Mouse (Mus musculus) spleen, postnatal 0 days (tissue): Measurements from ENCODE around the gene Dnlz. TPM values are rescaled to one million over a fixed set of nuclear protein-coding genes. Genes with fewer than 3 reads are reported as not detected.

Experiments used
- polyA plus RNA-seq: library from polyadenylated mRNA; unstranded; fragments of >200 nt; fragmentation: Nextera tagmentation; extraction: Ambion mirVana; gene quantifications from 2 replicates; pipeline ENCODE4 v1.2.1, GENCODE M21; 2015

Gene Dnlz
- 8.7 and 10.4 TPM in 2 replicates for polyA plus RNA-seq

GRCm38 (mm10) chr2:26351358-26352290 lies at the start of gene Dnlz:
Gene Dnlz (minus strand): TSS chr2:26352110.

DNA sequence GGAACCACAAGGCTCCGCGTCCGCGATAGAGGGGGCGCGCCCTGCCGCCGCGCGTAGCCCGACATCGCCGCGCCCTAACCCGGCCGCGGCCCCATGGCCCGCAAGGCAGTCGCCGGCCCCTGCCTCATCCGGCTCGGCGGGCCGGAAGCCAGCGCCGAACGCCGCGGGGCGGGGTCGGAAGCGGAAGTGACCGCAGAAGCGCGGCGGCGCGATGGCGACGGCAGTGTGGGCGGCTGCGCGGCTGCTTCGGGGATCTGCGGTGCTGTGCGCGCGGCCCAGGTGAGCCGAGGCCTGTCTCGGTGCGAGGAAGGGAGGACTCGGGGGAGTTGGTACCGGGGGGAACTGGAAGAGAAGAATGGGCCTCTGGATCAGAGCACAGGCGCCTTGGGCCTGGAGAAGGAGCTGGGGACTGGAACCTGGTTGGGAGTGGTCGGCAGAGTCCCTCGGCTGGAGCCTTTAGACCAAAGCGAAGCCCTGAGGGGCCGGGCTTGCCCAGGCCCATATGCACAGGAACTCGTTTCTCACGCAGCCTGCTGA lies 37.3 kb upstream of the Dnlz start, which contains the start of the genes Entr1 and Pmpca:
TSS of gene Entr1 (minus strand) at position 163 of the 537 bp plus-strand sequence.
TSS of gene Pmpca (plus strand) at position 186 of the 537 bp plus-strand sequence.

DNA sequence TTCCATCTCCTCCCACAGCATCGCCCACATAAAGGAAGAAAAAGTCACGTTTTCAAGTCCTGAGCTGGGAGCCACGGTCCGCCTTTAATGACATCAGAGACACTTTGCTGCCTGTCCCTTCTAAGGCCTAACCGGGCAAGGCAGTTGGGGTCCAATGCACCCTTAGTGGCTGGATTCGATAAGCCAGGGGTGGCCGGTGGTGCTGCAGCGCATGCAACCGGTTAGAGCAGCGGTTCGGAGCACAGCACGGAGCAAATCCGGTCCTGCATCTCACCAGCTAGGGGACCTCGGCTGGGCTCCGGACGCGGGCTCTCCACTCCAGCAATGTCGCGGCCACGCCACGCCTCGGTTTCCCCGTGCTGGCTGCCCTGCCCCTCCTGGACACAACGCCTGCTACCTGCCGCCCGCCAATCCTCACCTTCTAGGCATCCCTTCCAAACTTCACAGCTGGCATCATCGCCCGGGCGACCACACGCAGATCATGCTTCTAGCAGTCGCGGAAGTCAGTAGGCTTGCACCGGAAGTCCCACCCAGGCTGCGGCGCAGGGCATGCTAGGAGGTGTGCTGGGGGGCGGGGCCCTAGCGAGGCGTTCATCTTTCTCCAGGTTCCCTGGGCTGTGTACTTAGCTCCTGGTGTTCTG lies 28.3 kb upstream of the Dnlz start, which contains the start of gene Snapc4:
TSS of gene Snapc4 (minus strand) at position 523 of the 641 bp plus-strand sequence.

DNA sequence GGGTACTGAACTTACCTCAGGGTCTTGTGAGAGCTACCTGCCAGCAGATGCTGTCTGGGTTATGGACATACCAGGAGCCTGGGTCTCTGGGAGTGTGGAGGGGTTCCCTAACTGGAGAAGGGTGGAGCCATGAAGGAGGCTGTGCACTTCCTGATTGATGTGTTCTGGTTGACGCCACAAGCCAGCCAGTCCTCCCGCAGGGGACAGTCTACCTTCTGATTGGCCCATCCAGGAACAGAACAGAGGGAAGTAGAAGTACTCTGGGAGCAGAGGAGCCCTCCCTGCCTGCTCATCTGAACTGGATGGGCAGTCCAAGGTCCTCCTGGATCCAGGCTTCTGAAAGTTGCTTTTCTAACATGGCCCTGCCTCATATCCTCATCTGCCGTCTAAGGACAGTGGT lies 8.9 kb upstream of the Dnlz start, which contains the start of gene Card9:
TSS of gene Card9 (minus strand) at position 147 of the 400 bp plus-strand sequence.

GRCm38 (mm10) chr2:26315072-26315924 lies 36.6 kb downstream of the Dnlz start, which contains the start of gene Gpsm1:
Gene Gpsm1 (plus strand): TSS chr2:26315515.

Other genes with a start within 250 kb of the Dnlz start
- 2.8 and 3.0 TPM in 2 replicates for gene Nacc2, start 228.9 kb downstream of the Dnlz start, polyA plus RNA-seq
- gene Lhx3, start 143.8 kb downstream of the Dnlz start, polyA plus RNA-seq = not detected in 2 replicates
- 5.7 and 7.0 TPM in 2 replicates for gene Qsox2, start 114.6 kb downstream of the Dnlz start, polyA plus RNA-seq
- gene Ccdc187, start 57.6 kb downstream of the Dnlz start, polyA plus RNA-seq = 0.04 and 0.07 TPM in 2 replicates
- 5.4 and 7.8 TPM in 2 replicates for gene Gpsm1, start 36.6 kb downstream of the Dnlz start, polyA plus RNA-seq
- 4.3 and 6.3 TPM in 2 replicates for gene Card9, start 8.8 kb upstream of the Dnlz start, polyA plus RNA-seq
- gene Snapc4, start 28.5 kb upstream of the Dnlz start, polyA plus RNA-seq = 11.6 and 12.7 TPM in 2 replicates
- gene Entr1, start 37.2 kb upstream of the Dnlz start, polyA plus RNA-seq = 46.8 and 53.6 TPM in 2 replicates
- 52.7 and 58.0 TPM in 2 replicates for gene Pmpca, start 37.2 kb upstream of the Dnlz start, polyA plus RNA-seq
- 7.2 and 7.6 TPM in 2 replicates for gene Inpp5e, start 57.1 kb upstream of the Dnlz start, polyA plus RNA-seq
- 5.8 and 7.5 TPM in 2 replicates for gene Sec16a, start 93.1 kb upstream of the Dnlz start, polyA plus RNA-seq
- 5.6 and 8.1 TPM in 2 replicates for gene Notch1, start 164.6 kb upstream of the Dnlz start, polyA plus RNA-seq
- 115 and 142 TPM in 2 replicates for gene Egfl7, start 227.9 kb upstream of the Dnlz start, polyA plus RNA-seq
- not detected in 2 replicates for gene Gm20532, start 234.5 kb upstream of the Dnlz start, polyA plus RNA-seq